Mouse (Mus musculus): ENCODE measurements around the gene Rxrb. TPM values are rescaled to one million over a fixed set of nuclear protein-coding genes. Genes with fewer than 3 reads are reported as not detected.
A peak's percentile ranks its signal among the peaks of the same experiment; 100 is the strongest.

The Rxrb gene
- polyA plus RNA-seq, 1 experiment from 2014 or later: 33.4 TPM

DNA sequence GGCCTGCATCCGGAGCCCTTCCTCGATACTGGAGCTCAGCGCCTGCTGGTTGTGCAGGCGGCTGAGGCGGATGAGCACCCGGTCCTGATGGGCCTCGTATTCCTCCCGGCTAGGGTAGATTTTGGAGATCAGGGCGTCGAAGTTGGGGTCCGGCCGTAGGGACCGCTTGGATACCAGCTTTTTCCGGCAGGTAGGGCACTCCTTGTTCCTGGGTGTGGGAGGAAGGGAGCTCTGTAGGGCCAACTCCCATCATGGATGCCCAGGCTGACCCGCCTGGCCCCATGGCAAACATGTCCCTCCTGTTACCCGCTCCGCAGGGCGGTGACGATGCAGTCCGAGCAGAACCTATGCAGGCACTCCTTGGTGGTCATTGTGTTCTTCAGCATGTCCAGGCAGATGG, 8.6 kb upstream of the Rxrb start:
- 98% methylated on average over 20 of the region's 20 CpGs for WGBS
- H3K9me3 ChIP-seq (ENCODE audit: control insufficient read depth, low read length): no peaks in the 10 kb centered on the region
- peaks cover 33% of the 10 kb centered on the region for H3K4me1 ChIP-seq (ENCODE audit: control insufficient read depth, insufficient read depth, low read length)
- H3K27me3 ChIP-seq (ENCODE audit: control insufficient read depth, insufficient read depth, low read length): no peaks in the 10 kb centered on the region
- peaks cover 25% of the 10 kb centered on the region for H3K36me3 ChIP-seq (ENCODE audit: control insufficient read depth, insufficient read depth, low read length)
- no peak overlapping the region for H3K9ac ChIP-seq (replicated peaks; ENCODE audit: low read length)
- no peak overlapping the region for H3K4me3 ChIP-seq (replicated peaks; ENCODE audit: low read depth, low read length)
- DNase-seq (no peak), ATAC-seq (ENCODE audit: low FRiP score, low TSS enrichment) (no peak)
- H3K27ac ChIP-seq (replicated peaks; ENCODE audit: low read depth, low read length): no peak overlapping the region
- no peak overlapping the region; the same call in 1 of the 2 replicates for H3K4me2 ChIP-seq (ENCODE audit: low read length)

DNA sequence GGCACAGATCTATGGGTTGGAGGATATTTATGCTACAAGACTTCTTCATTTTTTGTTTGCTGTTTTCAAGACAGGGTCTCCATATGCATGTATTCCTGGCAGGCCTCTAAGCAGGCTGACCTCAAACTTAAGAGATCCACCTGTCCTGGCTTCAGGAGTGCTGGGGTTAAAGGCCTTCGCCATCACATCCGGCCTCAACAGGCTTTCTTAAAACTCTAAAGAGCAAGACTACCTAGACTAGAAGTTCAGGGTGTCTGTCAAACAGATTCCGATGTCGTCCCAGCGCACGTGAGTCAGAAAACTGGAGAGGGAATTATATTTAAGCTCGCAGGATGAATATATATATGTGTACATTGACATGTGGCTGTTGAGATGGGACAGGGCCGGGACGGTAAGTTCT, 7.9 kb upstream of the Rxrb start:
- DNase-seq: no peak
- no peak for ATAC-seq (ENCODE audit: low FRiP score, low TSS enrichment)
- H3K9me3 ChIP-seq (ENCODE audit: control insufficient read depth, low read length): no peaks in the 10 kb centered on the region
- 59% methylated on average over 9 of the region's 9 CpGs for WGBS
- peak overlapping the region; percentile 88 for H3K4me3 ChIP-seq (replicated peaks; ENCODE audit: low read depth, low read length)
- H3K4me1 ChIP-seq (ENCODE audit: control insufficient read depth, insufficient read depth, low read length): peaks cover 40% of the 10 kb centered on the region
- no peaks in the 10 kb centered on the region for H3K27me3 ChIP-seq (ENCODE audit: control insufficient read depth, insufficient read depth, low read length)
- peak overlapping the region; percentile 92 for H3K4me2 ChIP-seq (ENCODE audit: low read length)
- peaks cover 30% of the 10 kb centered on the region for H3K36me3 ChIP-seq (ENCODE audit: control insufficient read depth, insufficient read depth, low read length)
- peak overlapping the region; percentile 99 for H3K27ac ChIP-seq (replicated peaks; ENCODE audit: low read depth, low read length)
- peak overlapping the region; percentile 93 for H3K9ac ChIP-seq (replicated peaks; ENCODE audit: low read length)

DNA sequence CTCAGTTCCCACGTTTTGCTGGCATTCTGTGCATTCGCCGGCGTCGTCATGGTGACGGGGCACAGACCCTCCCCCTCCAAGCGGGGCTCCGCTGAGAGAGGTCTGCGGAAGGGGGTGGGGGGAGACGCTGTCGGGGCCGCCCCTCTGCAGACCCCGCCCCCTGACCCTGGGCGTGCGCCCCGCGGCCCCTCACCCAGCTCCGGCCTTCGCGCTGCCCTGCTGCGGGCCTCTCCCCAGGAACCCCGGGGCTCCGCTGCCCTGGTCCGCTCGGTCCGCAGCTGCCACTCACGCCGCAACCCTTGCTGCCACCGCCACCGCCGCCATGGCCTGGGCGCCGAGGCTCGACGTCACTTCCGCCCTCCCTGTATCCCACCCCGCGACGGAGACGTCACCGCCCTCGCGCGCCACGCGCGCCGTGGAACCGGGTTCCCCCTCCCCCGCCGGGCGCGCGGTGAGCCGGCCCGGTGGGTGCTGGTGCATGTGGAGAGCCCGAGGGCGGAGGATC, 7.2 kb upstream of the Rxrb start, which contains the start of gene Ring1:
Gene Ring1, minus strand, starts transcription at position 364 of the 505 bp plus-strand sequence.
- 0% methylated on average over 56 of the region's 58 CpGs for WGBS
- Histone ChIP-seq H3K4me2 (ENCODE audit: low read length) (peak within 1 kb of the TSS; percentile 92), H3K9me3 (ENCODE audit: control insufficient read depth, low read length) (no peaks in the 10 kb centered on the region), H3K27ac (replicated peaks; ENCODE audit: low read depth, low read length) (peak within 1 kb of the TSS; percentile 99), H3K9ac (replicated peaks; ENCODE audit: low read length) (peak within 1 kb of the TSS; percentile 93), H3K27me3 (ENCODE audit: control insufficient read depth, insufficient read depth, low read length) (no peaks in the 10 kb centered on the region), H3K4me3 (replicated peaks; ENCODE audit: low read depth, low read length) (peak within 1 kb of the TSS; percentile 88), H3K4me1 (ENCODE audit: control insufficient read depth, insufficient read depth, low read length) (peaks cover 42% of the 10 kb centered on the region), H3K36me3 (ENCODE audit: control insufficient read depth, insufficient read depth, low read length) (peaks cover 37% of the 10 kb centered on the region)
- DNase-seq: peak; percentile 96
- peak; percentile 78 for ATAC-seq (ENCODE audit: low FRiP score, low TSS enrichment)

DNA sequence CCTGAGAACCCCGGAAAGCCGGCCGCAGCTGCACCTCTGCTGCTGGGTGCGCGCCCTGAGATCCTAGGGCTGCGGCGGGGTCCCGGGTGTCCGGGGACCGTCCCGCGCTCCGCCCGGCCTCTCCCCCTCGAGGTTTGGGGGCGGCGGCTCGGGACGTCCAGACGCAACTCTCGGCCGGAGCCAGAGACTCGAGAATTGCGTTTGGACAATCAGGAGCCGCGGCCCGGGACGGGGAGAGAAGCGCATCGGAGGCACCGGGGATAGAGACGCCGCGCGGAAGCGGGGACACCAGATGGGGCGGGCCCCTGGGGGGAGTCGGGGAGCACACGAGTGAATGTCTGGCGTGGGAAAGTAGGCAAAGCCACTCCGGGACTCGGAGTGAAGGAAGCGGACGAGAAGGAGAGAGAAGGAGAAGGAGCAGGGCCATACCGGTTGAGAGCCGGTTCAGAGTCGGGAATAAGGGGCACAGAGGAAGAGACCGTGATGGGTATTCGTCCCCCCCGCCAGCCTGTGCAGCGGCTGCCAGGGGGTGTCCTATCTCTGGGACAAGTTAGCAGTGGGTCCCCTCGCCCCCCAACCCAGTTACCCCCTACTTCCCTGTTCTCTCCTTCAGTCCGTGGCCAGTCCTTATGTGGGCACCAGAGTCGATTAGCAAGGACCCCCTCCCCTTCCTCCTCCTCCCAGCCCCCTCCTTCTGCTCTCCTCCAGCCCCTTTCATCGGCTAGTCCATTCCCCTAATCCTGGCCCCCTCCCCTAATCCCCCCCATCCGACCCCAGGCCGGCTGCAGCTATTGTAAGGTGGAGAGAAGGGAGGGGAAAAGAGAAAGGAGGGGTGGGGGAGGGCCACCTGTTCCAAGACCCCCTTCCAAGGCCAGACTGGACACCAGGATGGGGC, 6.5 kb upstream of the Rxrb start:
- H3K27me3 ChIP-seq (ENCODE audit: control insufficient read depth, insufficient read depth, low read length): no peaks in the 10 kb centered on the region
- H3K9ac ChIP-seq (replicated peaks; ENCODE audit: low read length): peak overlapping the region; percentile 93
- DNase-seq: peak; percentile 74
- H3K9me3 ChIP-seq (ENCODE audit: control insufficient read depth, low read length): no peaks in the 10 kb centered on the region
- peaks cover 47% of the 10 kb centered on the region for H3K4me1 ChIP-seq (ENCODE audit: control insufficient read depth, insufficient read depth, low read length)
- peaks cover 45% of the 10 kb centered on the region for H3K36me3 ChIP-seq (ENCODE audit: control insufficient read depth, insufficient read depth, low read length)
- under 1% methylated on average over 57 of the region's 57 CpGs for WGBS
- peak overlapping the region; percentile 99 for H3K27ac ChIP-seq (replicated peaks; ENCODE audit: low read depth, low read length)
- peak; percentile 15 for ATAC-seq (ENCODE audit: low FRiP score, low TSS enrichment)
- peak overlapping the region; percentile 92 for H3K4me2 ChIP-seq (ENCODE audit: low read length)
- peak overlapping the region; percentile 88 for H3K4me3 ChIP-seq (replicated peaks; ENCODE audit: low read depth, low read length)

DNA sequence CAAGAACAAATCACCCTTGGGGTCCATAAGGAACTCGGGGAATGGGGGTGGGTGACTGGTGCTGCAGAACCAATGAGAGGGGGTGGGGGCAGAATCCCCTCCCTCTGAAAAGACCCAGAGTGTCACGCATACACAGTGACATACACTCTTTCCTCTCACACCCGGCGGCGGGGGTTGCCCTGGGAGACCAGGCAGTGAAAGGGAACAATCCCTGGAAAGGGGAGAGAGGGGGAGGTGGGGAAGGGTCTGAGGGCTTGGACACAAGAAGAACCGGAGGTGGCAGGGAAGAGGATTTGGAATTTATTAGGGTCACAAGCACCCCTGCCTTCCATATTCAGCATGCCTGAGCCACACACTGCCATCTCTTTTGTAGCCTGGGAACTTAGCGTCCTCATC, 5.9 kb upstream of the Rxrb start:
- Histone ChIP-seq H3K27ac (replicated peaks; ENCODE audit: low read depth, low read length) (peak overlapping the region; percentile 99), H3K4me3 (replicated peaks; ENCODE audit: low read depth, low read length) (peak overlapping the region; percentile 88), H3K9ac (replicated peaks; ENCODE audit: low read length) (peak overlapping the region; percentile 93), H3K4me1 (ENCODE audit: control insufficient read depth, insufficient read depth, low read length) (peaks cover 54% of the 10 kb centered on the region), H3K9me3 (ENCODE audit: control insufficient read depth, low read length) (no peaks in the 10 kb centered on the region), H3K36me3 (ENCODE audit: control insufficient read depth, insufficient read depth, low read length) (peaks cover 45% of the 10 kb centered on the region), H3K4me2 (ENCODE audit: low read length) (peak overlapping the region; percentile 92), H3K27me3 (ENCODE audit: control insufficient read depth, insufficient read depth, low read length) (no peaks in the 10 kb centered on the region)
- peak; percentile 31 for ATAC-seq (ENCODE audit: low FRiP score, low TSS enrichment)
- 5% methylated on average over 7 of the region's 7 CpGs for WGBS
- DNase-seq: peak; percentile 85

DNA sequence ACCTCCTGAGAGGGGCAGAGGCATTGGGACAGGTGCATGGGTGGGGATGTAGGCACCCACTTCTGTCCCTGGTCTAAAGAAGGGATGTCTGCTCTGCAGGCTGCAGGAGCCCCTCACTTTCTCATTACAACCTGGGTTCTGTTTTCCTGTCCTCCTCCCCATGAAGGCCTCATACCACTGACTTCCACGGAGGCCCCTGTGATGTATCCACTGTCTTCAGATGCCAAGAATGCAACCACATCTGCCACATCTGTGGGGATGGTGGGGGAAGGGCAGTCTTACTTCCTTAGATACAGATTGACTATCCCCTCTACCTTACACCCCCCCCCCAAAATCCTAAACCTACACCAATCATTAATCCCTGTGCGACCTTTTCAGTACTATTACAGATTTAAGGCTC, 5.4 kb upstream of the Rxrb start:
- Histone ChIP-seq H3K27ac (replicated peaks; ENCODE audit: low read depth, low read length) (peak overlapping the region; percentile 99), H3K9me3 (ENCODE audit: control insufficient read depth, low read length) (no peaks in the 10 kb centered on the region), H3K36me3 (ENCODE audit: control insufficient read depth, insufficient read depth, low read length) (peaks cover 40% of the 10 kb centered on the region), H3K4me1 (ENCODE audit: control insufficient read depth, insufficient read depth, low read length) (peaks cover 54% of the 10 kb centered on the region), H3K4me2 (ENCODE audit: low read length) (peak overlapping the region; percentile 92), H3K27me3 (ENCODE audit: control insufficient read depth, insufficient read depth, low read length) (no peaks in the 10 kb centered on the region), H3K4me3 (replicated peaks; ENCODE audit: low read depth, low read length) (peak overlapping the region; percentile 88), H3K9ac (replicated peaks; ENCODE audit: low read length) (no peak overlapping the region; the same call in 1 of the 2 replicates)
- ATAC-seq (ENCODE audit: low FRiP score, low TSS enrichment) (no peak), DNase-seq (no peak)
- WGBS: 3% methylated on average over 2 of the region's 2 CpGs

DNA sequence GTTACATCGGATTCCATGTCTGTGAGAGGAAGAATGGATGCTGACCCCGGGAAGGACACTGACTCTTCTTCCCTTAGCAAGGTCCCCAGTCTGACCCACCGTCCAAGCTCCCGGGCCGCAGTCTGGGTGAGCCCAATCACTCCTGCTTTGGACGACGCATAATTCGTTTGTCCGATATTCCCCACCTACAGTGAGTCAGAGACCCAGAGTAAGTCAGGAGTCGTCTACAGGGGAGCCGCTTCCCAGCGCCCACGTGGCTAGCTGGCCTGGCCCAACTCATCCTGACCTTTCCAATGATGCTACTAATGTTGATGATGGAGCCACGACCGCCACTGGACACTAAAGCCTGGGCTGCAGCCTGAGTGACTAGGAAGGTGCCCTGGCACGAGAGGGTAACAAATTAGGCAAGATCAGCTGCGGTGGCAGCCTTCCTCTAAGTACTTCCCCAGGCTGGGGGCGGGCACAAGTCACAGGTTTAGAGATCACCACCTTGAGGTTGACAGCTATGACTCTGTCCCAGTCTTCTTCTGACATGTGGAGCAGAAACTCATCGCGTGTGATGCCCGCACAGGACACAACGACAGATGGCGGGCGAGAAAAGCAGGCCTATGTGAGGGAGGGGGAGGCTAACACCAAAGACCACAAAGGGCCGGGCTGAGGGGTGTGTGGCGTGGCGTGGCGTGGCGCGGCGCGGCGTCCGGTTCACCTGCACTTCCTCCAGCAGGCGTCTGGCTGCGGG, 4.5 kb upstream of the Rxrb start:
- no peak for ATAC-seq (ENCODE audit: low FRiP score, low TSS enrichment)
- DNase-seq: no peak
- H3K4me2 ChIP-seq (ENCODE audit: low read length): peak overlapping the region; percentile 92
- WGBS: 1% methylated on average over 36 of the region's 36 CpGs
- no peaks in the 10 kb centered on the region for H3K9me3 ChIP-seq (ENCODE audit: control insufficient read depth, low read length)
- peak overlapping the region; percentile 99 for H3K27ac ChIP-seq (replicated peaks; ENCODE audit: low read depth, low read length)
- peaks cover 54% of the 10 kb centered on the region for H3K4me1 ChIP-seq (ENCODE audit: control insufficient read depth, insufficient read depth, low read length)
- no peaks in the 10 kb centered on the region for H3K27me3 ChIP-seq (ENCODE audit: control insufficient read depth, insufficient read depth, low read length)
- H3K9ac ChIP-seq (replicated peaks; ENCODE audit: low read length): peak overlapping the region; percentile 65
- H3K36me3 ChIP-seq (ENCODE audit: control insufficient read depth, insufficient read depth, low read length): peaks cover 32% of the 10 kb centered on the region
- peak overlapping the region; percentile 88 for H3K4me3 ChIP-seq (replicated peaks; ENCODE audit: low read depth, low read length)

DNA sequence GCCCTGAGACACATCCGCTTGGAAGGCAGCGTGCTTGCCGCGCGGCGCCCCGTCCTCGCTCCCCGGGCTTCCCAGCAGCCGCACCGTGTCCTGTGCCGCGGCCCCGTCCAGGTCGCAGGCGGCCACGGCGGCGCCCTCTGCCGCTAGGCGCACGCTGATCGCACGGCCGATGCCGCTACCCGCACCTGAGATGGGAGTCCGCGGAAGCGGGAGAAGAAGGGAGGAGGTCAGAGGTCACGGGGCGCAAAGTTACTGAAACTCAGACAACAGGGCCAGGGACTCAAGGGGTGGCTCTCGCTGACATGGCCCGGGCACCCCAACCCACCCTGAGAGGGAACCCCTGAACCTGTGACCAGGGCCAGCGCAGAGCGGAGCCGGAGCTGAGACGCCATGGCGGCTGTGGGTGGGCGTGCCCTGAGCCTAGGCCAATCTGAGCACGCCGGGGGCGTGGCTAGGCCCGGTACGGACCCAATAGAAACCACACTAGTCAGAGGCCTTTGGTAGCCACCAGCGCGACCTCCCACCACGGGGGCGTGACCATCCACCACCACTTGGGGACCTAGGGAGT, 3.9 kb upstream of the Rxrb start, which contains the start of gene H2-Ke6:
Gene H2-Ke6, minus strand, starts transcription at position 405 of the 568 bp plus-strand sequence.
- no peaks in the 10 kb centered on the region for H3K27me3 ChIP-seq (ENCODE audit: control insufficient read depth, insufficient read depth, low read length)
- DNase-seq: peak; percentile 96
- H3K4me2 ChIP-seq (ENCODE audit: low read length): peak within 1 kb of the TSS; percentile 92
- ATAC-seq (ENCODE audit: low FRiP score, low TSS enrichment): peak; percentile 72
- under 1% methylated on average over 49 of the region's 49 CpGs for WGBS
- H3K4me3 ChIP-seq (replicated peaks; ENCODE audit: low read depth, low read length): peak within 1 kb of the TSS; percentile 88
- peak within 1 kb of the TSS; percentile 65 for H3K9ac ChIP-seq (replicated peaks; ENCODE audit: low read length)
- peaks cover 26% of the 10 kb centered on the region for H3K36me3 ChIP-seq (ENCODE audit: control insufficient read depth, insufficient read depth, low read length)
- H3K4me1 ChIP-seq (ENCODE audit: control insufficient read depth, insufficient read depth, low read length): peaks cover 56% of the 10 kb centered on the region
- H3K27ac ChIP-seq (replicated peaks; ENCODE audit: low read depth, low read length): peak within 1 kb of the TSS; percentile 99
- no peaks in the 10 kb centered on the region for H3K9me3 ChIP-seq (ENCODE audit: control insufficient read depth, low read length)
